Mouse (Mus musculus): ENCODE data around the gene Slc26a10.

- peak; percentile 95 for TF ChIP-seq CTCF (IDR thresholded peaks at IDR 0.05; ENCODE audit: low read depth)
- TF ChIP-seq EP300 (IDR thresholded peaks at IDR 0.05; ENCODE audit: low read depth) = no peak
Measured at GRCm38 (mm10) chr10:127177719-127178118, 2.7 kb downstream of the Slc26a10 start.
